Mouse (Mus musculus) forebrain, embryonic 16.5 days (tissue): ENCODE measurements around the gene Aen. TPM values are rescaled to one million over a fixed set of nuclear protein-coding genes. Genes with fewer than 3 reads are reported as not detected.

Experiments
- ATAC-seq: fragments of 200-750 bp; cut with Nextera tagmentation; 2 replicates; pipeline ENCODE4 v1.8.0; 2017; ENCODE audit warnings: mild to moderate bottlenecking, moderate library complexity
- H3K27ac ChIP-seq: fragments of 300-500 bp; sonication (generic); 2 replicates; pipeline ENCODE4 v1.5.1; 2014; ENCODE audit warnings: low read length, control low read depth
- H3K27me3 ChIP-seq: fragments of 300-500 bp; sonication (generic); replicated peaks from 2 replicates; pipeline ENCODE4 v1.6.1; 2014; ENCODE audit warnings: low read length; ENCODE audit not compliant: control insufficient read depth, insufficient read depth
- H3K36me3 ChIP-seq: fragments of 300-500 bp; sonication (generic); 2 replicates; pipeline ENCODE4 v1.6.1; 2014; ENCODE audit not compliant: control insufficient read depth, insufficient read depth
- H3K4me1 ChIP-seq: fragments of 300-500 bp; sonication (generic); replicated peaks from 2 replicates; pipeline ENCODE4 v1.6.1; 2014; ENCODE audit warnings: low read length; ENCODE audit not compliant: control insufficient read depth, insufficient read depth
- H3K4me2 ChIP-seq: fragments of 300-500 bp; sonication (generic); 2 replicates; pipeline ENCODE4 v1.6.1; 2014; ENCODE audit warnings: mild to moderate bottlenecking, low read length, control low read depth
- H3K4me3 ChIP-seq: fragments of 300-500 bp; sonication (generic); replicated peaks from 2 replicates; pipeline ENCODE4 v1.5.1; 2014; ENCODE audit warnings: mild to moderate bottlenecking, low read length, control low read depth
- H3K9ac ChIP-seq: fragments of 300-500 bp; sonication (generic); replicated peaks from 2 replicates; pipeline ENCODE4 v1.6.1; 2014; ENCODE audit warnings: low read depth, low read length, control low read depth
- H3K9me3 ChIP-seq: fragments of 300-500 bp; sonication (generic); 2 replicates; pipeline ENCODE4 v1.6.1; 2016; ENCODE audit warnings: low read length; ENCODE audit not compliant: control insufficient read depth
- WGBS: fragments of 180-500 bp; shearing (Covaris S2); extraction: QIAGEN DNeasy Blood & Tissue Kit; methylation state at CpG from one replicate; pipeline ENCODE4 v1.1.7; 2014; 5-methylcytosine and 5-hydroxymethylcytosine counted together
- polyA plus RNA-seq: library from polyadenylated mRNA; unstranded; fragments of >200 nt; fragmentation: Nextera tagmentation; extraction: Ambion mirVana; gene quantifications from 2 replicates; pipeline ENCODE4 v1.2.1, GENCODE M21; 2015

Aen gene
- polyA plus RNA-seq, 1 experiment from 2014 or later: 65.6 TPM

GRCm38 (mm10) chr7:78868731-78869130 lies 26.9 kb upstream of the Aen start:
- no peak for ATAC-seq
- WGBS: 81% methylated on average over 5 of the region's 5 CpGs
- H3K9me3 ChIP-seq: no peaks in the 10 kb centered on the region
- H3K9ac ChIP-seq: no peak overlapping the region
- no peaks in the 10 kb centered on the region for H3K4me1 ChIP-seq
- no peaks in the 10 kb centered on the region for H3K27me3 ChIP-seq
- no peak overlapping the region for H3K4me3 ChIP-seq
- H3K27ac ChIP-seq: no peak overlapping the region
- H3K4me2 ChIP-seq: no peak overlapping the region
- no peaks in the 10 kb centered on the region for H3K36me3 ChIP-seq

- Histone ChIP-seq H3K36me3 (no peaks in the 10 kb centered on the region), H3K27ac (no peak overlapping the region), H3K4me1 (no peaks in the 10 kb centered on the region), H3K9me3 (no peaks in the 10 kb centered on the region), H3K4me3 (no peak overlapping the region), H3K4me2 (no peak overlapping the region), H3K9ac (no peak overlapping the region), H3K27me3 (no peaks in the 10 kb centered on the region)
- no peak for ATAC-seq
- WGBS: 81% methylated on average over 6 of the region's 6 CpGs
Observed at GRCm38 (mm10) chr7:78872366-78872765, 23.3 kb upstream of the Aen start.

DNA sequence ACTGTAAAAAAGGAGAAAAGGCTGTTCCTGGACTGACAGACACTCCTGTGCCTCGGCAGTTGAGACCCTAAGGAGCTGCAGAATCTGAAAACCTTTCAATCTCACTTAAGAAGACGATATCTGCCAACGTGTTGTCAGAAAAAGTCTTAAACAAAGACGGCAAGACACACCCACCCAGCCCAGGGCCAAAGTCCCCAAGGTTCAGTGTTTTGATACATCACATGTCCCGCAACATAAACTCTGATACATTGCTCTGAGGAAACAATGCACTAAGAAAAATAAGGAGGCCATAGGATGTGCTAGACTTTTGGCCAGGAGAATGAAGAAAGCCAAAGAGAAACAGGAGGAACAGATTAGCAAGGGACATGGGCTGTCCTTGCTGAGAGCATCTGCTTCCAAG lies 22.8 kb upstream of the Aen start:
- Histone ChIP-seq H3K9ac (no peak overlapping the region), H3K27ac (no peak overlapping the region), H3K4me2 (no peak overlapping the region), H3K27me3 (no peaks in the 10 kb centered on the region), H3K36me3 (no peaks in the 10 kb centered on the region), H3K4me3 (no peak overlapping the region), H3K4me1 (no peaks in the 10 kb centered on the region), H3K9me3 (no peaks in the 10 kb centered on the region)
- 75% methylated on average over 5 of the region's 5 CpGs for WGBS
- ATAC-seq: no peak

GRCm38 (mm10) chr7:78881607-78882468 lies 13.8 kb upstream of the Aen start:
- no peaks in the 10 kb centered on the region for H3K9me3 ChIP-seq
- H3K4me1 ChIP-seq: peaks cover 38% of the 10 kb centered on the region
- H3K9ac ChIP-seq: peak overlapping the region; percentile 68
- H3K4me2 ChIP-seq: peak overlapping the region; percentile 84
- no peaks in the 10 kb centered on the region for H3K36me3 ChIP-seq
- H3K27ac ChIP-seq: peak overlapping the region; percentile 88
- WGBS: 9% methylated on average over 16 of the region's 16 CpGs
- peak overlapping the region; percentile 50 for H3K4me3 ChIP-seq
- ATAC-seq: no peak
- no peaks in the 10 kb centered on the region for H3K27me3 ChIP-seq

GRCm38 (mm10) chr7:78882469-78882837 lies 13.2 kb upstream of the Aen start:
- H3K4me1 ChIP-seq: peaks cover 44% of the 10 kb centered on the region
- ATAC-seq: peak; percentile 43
- peak overlapping the region; percentile 88 for H3K27ac ChIP-seq
- H3K36me3 ChIP-seq: no peaks in the 10 kb centered on the region
- 0% methylated on average over 23 of the region's 23 CpGs for WGBS
- H3K4me2 ChIP-seq: peak overlapping the region; percentile 84
- peak overlapping the region; percentile 50 for H3K4me3 ChIP-seq
- H3K9me3 ChIP-seq: no peaks in the 10 kb centered on the region
- peak overlapping the region; percentile 68 for H3K9ac ChIP-seq
- H3K27me3 ChIP-seq: no peaks in the 10 kb centered on the region

GRCm38 (mm10) chr7:78883016-78883725 lies 12.5 kb upstream of the Aen start:
- under 1% methylated on average over 33 of the region's 34 CpGs for WGBS
- peak overlapping the region; percentile 50 for H3K4me3 ChIP-seq
- H3K9ac ChIP-seq: peak overlapping the region; percentile 68
- peak overlapping the region; percentile 84 for H3K4me2 ChIP-seq
- no peak for ATAC-seq
- H3K4me1 ChIP-seq: peaks cover 51% of the 10 kb centered on the region
- H3K9me3 ChIP-seq: no peaks in the 10 kb centered on the region
- H3K27ac ChIP-seq: peak overlapping the region; percentile 88
- H3K27me3 ChIP-seq: no peaks in the 10 kb centered on the region
- no peaks in the 10 kb centered on the region for H3K36me3 ChIP-seq

- Histone ChIP-seq H3K4me3 (peak overlapping the region; percentile 50), H3K27me3 (no peaks in the 10 kb centered on the region), H3K36me3 (0 out of 2 replicates have a peak, but pooled peaks cover 2% of the 10 kb centered on the region), H3K9ac (peak overlapping the region; percentile 68), H3K4me2 (peak overlapping the region; percentile 84), H3K9me3 (no peaks in the 10 kb centered on the region), H3K4me1 (peaks cover 55% of the 10 kb centered on the region), H3K27ac (peak overlapping the region; percentile 88)
- ATAC-seq: 0 out of 2 replicates have a peak, but pooled peaks have one; percentile 5
- 2% methylated on average over 8 of the region's 8 CpGs for WGBS
Observed at GRCm38 (mm10) chr7:78883726-78884060, 12.0 kb upstream of the Aen start.

DNA sequence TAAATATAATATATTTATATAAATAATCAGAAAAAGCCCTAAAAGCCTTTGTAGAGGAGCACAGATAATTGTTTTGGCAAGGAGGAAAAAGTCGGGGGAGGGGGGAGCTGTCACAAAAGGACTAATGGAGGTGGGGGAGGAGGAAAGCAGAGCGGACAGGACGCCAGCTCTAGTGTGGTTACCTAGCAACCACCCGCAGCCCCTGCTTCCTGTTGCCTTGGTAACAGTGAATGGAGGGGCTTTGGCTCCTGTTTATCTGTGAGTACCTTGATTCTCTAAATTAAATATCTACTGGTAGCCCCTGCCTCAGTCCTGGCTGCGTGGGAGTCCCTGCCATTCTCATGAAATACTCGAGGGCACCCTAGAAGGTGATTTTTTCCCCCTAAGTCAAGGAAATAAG lies 11.5 kb upstream of the Aen start:
- H3K4me1 ChIP-seq: peaks cover 55% of the 10 kb centered on the region
- H3K27me3 ChIP-seq: no peaks in the 10 kb centered on the region
- peak; percentile 67 for ATAC-seq
- peak overlapping the region; percentile 50 for H3K4me3 ChIP-seq
- peak overlapping the region; percentile 72 for H3K27ac ChIP-seq
- H3K9me3 ChIP-seq: no peaks in the 10 kb centered on the region
- H3K4me2 ChIP-seq: peak overlapping the region; percentile 84
- WGBS: 2% methylated on average over 6 of the region's 6 CpGs
- H3K36me3 ChIP-seq: 0 out of 2 replicates have a peak, but pooled peaks cover 2% of the 10 kb centered on the region
- H3K9ac ChIP-seq: peak overlapping the region; percentile 33

GRCm38 (mm10) chr7:78885404-78885803 lies 10.2 kb upstream of the Aen start:
- H3K4me1 ChIP-seq: peaks cover 55% of the 10 kb centered on the region
- peak overlapping the region; percentile 17 for H3K4me3 ChIP-seq
- 0 out of 2 replicates have a peak overlapping the region, but pooled peaks have one; percentile 8 for H3K9ac ChIP-seq
- 75% methylated on average over 5 of the region's 5 CpGs for WGBS
- H3K27ac ChIP-seq: peak overlapping the region; percentile 51; the same call in 1 of the 2 replicates
- ATAC-seq: no peak
- H3K9me3 ChIP-seq: no peaks in the 10 kb centered on the region
- 0 out of 2 replicates have a peak, but pooled peaks cover 2% of the 10 kb centered on the region for H3K36me3 ChIP-seq
- H3K27me3 ChIP-seq: no peaks in the 10 kb centered on the region
- H3K4me2 ChIP-seq: peak overlapping the region; percentile 44
